Mouse (Mus musculus) gastrocnemius, postnatal 25 days (tissue): ENCODE measurements around the gene Acaa1a. TPM values are rescaled to one million over a fixed set of nuclear protein-coding genes. Genes with fewer than 3 reads are reported as not detected.
"Not testable (repeated sequence)": the region's sequence is repeated elsewhere in the genome, so short reads cannot be mapped to it uniquely, and the experiment has no call there.

Experiments
- DNase-seq: peaks from one replicate; pipeline ENCODE4 v3.0.0; 2022
- total RNA-seq, 2 experiments: library from RNA; stranded (reverse); gene quantifications; 1 replicate in 1 of 2; 2 replicates in 1 of 2; pipeline ENCODE4 v1.2.3; 2021

Gene Acaa1a
- total RNA-seq, 2 experiments from 2014 or later, result 38.3 to 40.9 TPM

DNA sequence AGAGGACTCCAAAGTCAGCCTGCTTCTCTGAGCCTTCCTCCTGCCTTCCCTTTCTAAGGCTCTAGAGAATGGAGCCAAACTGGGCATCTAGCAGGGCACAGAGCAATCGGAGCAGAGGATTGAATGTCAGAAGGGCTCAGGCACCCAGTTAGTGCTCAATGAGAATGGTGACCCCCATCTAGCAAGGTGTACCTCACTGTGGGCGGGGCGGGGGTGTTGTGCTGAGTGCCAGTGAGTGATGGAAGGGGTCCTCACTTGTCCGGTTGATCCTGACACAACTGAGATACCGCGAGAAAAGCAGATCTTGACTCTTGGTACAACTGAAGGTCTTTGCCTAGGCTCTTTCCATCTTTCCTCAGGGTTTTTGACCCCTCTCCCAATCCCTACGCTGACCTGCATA lies 370 bp upstream of the Acaa1a start:
- DNase-seq, result no peak

GRCm38 (mm10) chr9:119340212-119340580 lies 720 bp downstream of the Acaa1a start:
- DNase-seq, result no peak

DNA sequence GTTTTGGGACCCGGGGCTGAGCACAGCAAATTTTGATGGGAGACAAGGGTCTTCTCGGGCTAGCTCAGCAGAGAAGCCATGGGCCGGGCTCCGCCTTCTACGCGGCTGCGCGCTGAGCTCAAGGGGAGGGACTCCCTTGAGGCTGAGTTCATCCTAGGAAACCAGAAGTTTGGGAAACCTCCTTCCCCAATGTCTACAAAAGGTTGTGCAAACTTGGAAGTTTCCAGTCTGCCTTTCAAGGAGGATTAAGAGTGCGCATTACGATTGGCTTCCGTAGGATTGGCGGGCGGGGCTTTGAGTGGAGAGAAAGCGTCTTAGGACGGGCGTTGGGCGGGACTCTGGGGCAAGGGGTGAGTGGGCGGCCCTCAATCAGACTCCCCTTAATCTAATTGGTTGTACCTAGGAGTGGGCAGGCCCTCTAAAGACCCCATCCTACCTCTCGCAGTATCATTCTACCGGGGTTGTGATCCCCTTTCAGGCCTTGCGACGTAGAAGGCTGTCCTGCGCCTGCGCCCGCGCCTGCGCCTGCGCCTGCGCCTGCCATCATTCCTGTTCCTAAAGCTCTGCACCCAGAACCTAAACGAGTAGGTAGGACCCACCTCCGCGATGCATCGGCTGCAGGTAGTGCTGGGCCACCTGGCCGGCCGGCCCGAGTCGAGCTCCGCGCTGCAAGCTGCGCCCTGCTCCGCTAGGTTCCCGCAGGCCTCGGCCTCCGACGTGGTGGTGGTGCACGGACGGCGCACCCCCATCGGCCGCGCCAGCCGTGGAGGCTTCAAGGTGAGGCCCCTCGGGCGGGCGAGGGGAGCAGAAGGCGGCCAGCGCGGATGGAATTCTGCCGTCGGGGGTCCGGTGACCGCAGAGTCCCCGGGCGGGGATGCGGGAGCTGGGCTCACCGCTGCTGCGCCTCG lies 1.7 kb downstream of the Acaa1a start, which contains the start of gene Myd88:
TSS of gene Myd88 (minus strand) at position 503 of the 908 bp plus-strand sequence.
- DNase-seq, result peak; percentile 98

- DNase-seq, result no peak
These were observed 3.3 kb downstream of the Acaa1a start for GRCm38 (mm10) chr9:119342728-119343127.

- DNase-seq, result no peak
These were observed 6.9 kb downstream of the Acaa1a start for GRCm38 (mm10) chr9:119346376-119346775.

DNA sequence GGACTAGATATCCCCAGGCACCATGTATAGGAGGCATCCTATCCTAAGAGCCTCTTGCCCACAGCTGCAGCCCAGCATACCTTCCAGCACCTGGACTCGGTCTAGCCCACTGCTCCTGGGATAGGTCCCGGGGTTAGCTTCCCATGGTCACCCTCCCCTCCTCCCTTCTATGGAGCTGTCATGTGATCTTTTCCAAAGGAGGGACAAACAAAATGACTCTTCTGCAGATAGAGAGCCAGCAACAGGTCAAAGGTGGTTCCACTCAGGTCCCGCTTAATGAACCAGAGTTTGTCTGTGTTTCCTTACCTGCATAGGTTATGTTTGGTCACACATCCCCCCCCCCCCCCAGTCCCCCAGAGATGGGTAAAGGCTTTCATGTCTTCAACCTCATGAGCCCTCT lies 11.1 kb downstream of the Acaa1a start:
- DNase-seq, result no peak

DNA sequence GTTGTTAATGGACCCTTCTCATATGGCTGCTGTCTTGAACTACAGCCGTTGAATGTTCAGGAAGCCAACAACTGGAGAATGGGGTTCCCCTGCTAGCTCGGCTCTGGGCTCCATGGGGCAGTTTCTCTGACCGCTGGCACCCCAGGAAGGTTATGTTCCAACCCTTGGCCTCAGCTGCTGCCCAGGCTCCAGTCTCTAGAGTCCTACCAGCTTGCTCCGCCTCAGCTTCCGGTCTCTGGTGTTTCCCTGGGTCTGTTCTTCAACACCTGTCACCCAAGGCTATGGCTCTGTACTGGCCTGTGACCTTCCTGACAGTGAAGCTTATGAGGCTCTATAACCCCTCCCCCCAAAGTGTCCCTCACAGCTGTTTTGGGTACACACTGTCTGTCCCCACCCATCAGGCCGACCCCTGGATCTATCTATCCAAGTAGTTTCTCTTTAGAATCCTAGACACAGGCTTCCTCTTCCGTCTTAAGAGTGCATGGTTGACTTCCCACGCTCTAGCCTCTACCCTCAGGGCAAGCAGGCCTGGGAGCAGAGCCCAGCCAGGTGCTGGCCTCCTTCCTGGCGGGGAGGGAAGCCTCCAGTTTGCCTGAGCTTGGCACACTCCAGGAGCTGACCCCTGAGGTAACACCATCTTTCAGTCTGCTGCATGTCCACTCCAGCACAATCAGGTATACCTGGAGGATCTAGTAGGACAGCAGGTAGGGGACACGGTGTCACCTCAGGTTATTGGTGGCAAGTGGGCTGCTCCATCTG lies 11.7 kb downstream of the Acaa1a start:
- DNase-seq, result no peak

GRCm38 (mm10) chr9:119352060-119352459 lies 12.6 kb downstream of the Acaa1a start:
- DNase-seq, result peak; percentile 60

DNA sequence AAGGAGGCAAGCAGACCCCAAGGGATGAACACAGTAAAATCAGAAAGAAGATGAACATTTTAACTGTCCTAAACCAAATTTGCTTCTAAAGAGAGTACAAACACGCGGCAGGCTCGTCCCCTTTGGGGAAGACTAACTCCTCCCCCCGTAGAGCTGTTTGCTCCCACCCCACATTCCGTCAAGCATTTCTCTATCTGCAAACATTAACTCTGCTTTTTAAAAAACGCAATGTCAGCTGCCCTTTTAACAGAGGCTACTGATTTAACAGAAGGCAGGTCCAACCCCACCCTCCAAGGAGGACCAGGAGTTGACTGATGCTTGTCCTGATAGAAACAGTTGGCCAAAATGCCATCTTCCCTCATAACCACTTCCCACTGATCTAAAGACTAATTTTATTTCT lies 14.4 kb downstream of the Acaa1a start:
- no peak for DNase-seq

GRCm38 (mm10) chr9:119355943-119356342 lies 16.5 kb downstream of the Acaa1a start:
- DNase-seq, result no peak

DNA sequence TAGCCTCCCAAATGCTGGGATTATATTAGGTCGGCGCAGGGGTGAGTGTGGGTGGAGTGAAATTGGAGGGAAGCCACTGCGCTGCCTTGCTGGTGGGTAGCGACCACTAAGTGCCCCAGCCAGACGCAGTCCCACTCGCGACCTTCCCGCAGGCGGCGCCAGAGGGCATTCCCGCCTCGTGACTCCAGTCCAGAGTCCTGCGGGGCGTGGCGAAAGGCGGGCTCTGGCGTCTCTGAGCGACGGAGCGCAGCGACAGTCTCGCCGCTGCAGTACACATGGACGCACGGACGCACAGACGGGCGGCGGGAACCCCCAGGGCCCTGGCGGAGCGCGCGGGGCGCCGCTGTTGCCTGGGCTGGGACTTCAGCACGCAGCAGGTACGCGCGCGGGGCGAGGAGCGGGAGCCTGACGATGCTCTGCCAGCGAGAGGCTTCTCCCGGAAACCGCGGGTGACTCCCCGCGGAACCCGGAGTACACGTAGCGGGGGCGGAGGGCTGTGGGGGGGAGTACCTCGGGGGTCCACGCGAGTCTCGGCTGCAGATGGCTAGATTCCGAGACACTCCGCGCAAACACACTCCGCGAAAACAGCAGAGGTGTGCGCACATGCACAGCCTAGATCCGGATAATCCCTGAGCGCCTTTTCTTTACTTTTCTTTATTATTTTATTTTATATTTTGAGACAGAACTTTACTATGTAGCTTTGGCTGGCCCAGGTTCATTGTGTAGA lies 18.0 kb downstream of the Acaa1a start, which contains the start of gene Xylb:
TSS of gene Xylb (plus strand) at position 51 of the 727 bp plus-strand sequence.
- DNase-seq, result peak; percentile 82

DNA sequence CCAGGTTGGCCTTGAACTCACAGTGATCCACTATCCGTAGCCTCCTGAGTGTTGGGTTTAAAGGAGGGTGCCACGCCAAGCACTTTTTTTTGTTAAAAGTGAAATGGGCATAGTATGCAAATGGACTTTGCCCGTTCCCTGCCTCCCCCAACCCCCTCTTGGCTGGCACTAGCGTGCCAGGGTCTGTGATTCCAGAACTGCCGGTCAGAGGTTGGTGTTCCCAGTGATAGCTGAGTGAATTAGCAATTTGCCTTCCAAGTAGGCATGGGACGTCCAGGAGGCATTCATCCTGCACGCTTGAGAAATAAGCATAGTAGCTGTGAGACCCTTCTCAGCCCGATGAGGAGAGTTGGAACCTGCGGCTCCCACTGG lies 18.6 kb downstream of the Acaa1a start:
- DNase-seq, result no peak

- no peak for DNase-seq
These were observed 21.9 kb downstream of the Acaa1a start for GRCm38 (mm10) chr9:119361416-119361815.

DNA sequence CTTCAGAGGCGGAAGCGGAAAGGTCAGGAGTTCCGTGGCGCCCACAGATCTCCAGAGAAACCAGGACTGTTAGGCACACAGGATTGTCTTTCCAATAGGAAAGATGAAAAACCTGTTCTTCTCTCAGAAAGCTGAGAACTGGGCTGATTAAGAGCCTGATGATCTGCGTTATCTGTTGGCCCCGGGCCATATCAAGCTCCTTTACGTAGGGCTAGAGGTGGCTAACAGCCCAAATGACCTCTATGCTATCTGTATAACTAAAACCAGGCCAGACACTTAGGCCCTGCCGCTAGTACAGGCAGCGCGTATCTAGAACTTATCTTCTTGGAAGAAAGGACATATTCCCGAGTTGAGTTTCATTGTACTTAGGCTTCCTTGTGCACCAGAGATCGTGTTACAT lies 23.8 kb downstream of the Acaa1a start:
- DNase-seq, result no peak

DNA sequence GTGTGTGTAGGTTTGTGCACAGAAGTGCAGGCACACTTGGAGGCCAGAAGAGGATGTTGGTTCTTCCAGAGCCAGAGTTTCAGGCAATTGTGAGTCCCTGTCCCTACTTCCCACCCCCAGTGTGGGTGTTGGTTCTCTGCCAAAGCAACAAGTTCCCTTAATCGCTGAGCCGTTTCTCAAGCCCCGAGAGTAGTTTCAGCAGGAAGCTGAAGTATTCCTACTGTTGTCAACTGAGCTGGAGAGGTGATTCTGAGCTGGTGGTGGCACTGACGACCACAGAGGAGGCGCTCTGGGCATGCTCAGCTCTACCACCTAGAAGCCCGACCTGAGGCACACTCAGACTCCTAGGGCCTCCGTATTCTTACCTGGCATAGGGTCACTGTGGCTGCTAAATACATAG lies 25.8 kb downstream of the Acaa1a start, which contains the start of gene Slc22a14:
TSS of gene Slc22a14 (minus strand) at position 270 of the 400 bp plus-strand sequence.
- no peak for DNase-seq

GRCm38 (mm10) chr9:119368367-119368766 lies 28.9 kb downstream of the Acaa1a start:
- DNase-seq, result no peak

GRCm38 (mm10) chr9:119370770-119371169 lies 31.3 kb downstream of the Acaa1a start:
- not testable (repeated sequence) for DNase-seq

- DNase-seq, result no peak
These were observed 31.8 kb downstream of the Acaa1a start for GRCm38 (mm10) chr9:119371251-119371650.

GRCm38 (mm10) chr9:119375008-119375407 lies 35.5 kb downstream of the Acaa1a start:
- no peak for DNase-seq

GRCm38 (mm10) chr9:119375556-119375955 lies 36.1 kb downstream of the Acaa1a start:
- DNase-seq, result no peak

DNA sequence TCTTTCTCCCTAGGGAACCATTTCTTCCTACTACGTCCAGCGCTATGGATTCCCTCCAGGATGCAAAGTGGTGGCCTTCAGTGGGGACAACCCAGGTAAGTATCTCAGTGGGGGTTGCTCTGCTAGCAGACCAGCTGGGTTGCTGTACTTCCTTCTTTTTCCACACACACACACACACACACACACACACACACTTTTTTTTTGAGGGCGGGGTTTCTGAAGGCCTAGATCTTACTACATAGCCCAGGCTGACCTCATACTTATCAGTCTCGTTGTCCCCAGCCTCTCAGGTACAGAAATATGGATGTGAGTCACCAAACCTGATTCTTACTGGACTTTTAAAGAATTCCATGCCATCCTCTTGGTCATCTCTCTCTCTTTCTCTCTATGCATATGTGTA lies 38.8 kb downstream of the Acaa1a start:
- no peak for DNase-seq

- no peak for DNase-seq
These were observed 43.1 kb downstream of the Acaa1a start for GRCm38 (mm10) chr9:119382603-119383002.
